Mouse (Mus musculus): ENCODE measurements around the gene Tmx2. TPM values are rescaled to one million over a fixed set of nuclear protein-coding genes. Genes with fewer than 3 reads are reported as not detected.
"Not testable (repeated sequence)": the region's sequence is repeated elsewhere in the genome, so short reads cannot be mapped to it uniquely, and the experiment has no call there.

Gene Tmx2
- total RNA-seq (2015) (75.6 and 78.6 TPM in 2 replicates), total RNA-seq (2017) (48.1 and 51.0 TPM in 2 replicates)

- no peak for ATAC-seq (replicated peaks; ENCODE audit: poor library complexity)
Observed at GRCm38 (mm10) chr2:84679016-84679415, at the start of gene Tmx2. TSS of gene Tmx2 (minus strand) at chr2:84679140.

DNA sequence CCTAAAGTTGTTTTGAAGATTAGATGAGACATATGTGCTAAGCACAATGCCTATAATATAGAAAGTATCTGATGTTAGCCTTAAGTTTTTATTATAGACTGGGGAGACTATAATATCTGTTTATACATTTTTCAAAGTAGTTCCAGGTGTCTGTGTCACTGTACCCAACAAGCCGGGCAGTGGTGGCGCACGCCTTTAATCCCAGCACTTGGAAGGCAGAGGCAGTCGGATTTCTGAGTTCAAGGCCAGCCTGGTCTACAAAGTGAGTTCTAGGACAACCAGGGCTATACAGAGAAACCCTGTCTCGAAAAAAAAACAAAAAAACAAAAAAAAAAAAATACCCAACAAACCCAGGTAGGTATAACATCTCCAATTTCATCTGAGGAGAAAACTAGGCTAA, 49.3 kb upstream of the Tmx2 start:
- not testable (repeated sequence) for ATAC-seq (replicated peaks; ENCODE audit: poor library complexity)

DNA sequence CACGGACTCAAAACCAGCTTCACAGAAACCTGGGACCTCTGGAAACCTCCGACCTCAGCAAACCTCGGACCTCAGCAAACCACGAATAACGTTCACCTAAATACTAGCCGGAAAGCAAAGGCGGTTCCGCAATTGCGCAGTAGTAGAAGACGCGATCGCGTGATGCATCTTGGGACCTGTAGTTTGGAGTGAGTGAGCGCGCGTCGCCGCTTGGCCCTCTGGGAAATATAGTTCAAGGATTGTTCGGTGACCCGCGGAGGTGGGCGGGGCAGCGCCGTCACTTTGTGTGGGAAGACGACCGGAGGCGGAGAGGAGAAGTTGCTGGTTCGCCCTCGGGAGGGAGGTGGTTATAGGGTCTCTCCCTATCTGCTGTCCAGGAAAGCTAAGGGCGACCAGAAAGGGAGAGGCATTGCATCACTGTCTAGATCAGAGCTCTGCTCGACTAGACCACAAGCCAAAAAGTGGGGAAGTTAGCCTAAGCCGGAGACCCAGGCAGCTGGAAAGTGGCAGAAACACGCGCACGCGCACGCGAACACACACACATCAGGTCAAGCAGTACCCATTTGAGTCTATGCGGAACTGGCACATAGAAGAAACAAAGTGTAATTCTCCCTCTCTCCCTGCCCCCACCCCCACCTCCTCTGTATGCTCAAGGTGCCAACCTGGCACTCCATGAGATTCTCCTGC, 48.4 kb upstream of the Tmx2 start, which contains the start of gene Clp1:
Gene Clp1, minus strand, starts transcription at position 179 of the 687 bp plus-strand sequence.
- peak; percentile 97 for ATAC-seq (replicated peaks; ENCODE audit: poor library complexity)

GRCm38 (mm10) chr2:84726716-84727115, 47.8 kb upstream of the Tmx2 start:
- ATAC-seq (replicated peaks; ENCODE audit: poor library complexity): no peak

DNA sequence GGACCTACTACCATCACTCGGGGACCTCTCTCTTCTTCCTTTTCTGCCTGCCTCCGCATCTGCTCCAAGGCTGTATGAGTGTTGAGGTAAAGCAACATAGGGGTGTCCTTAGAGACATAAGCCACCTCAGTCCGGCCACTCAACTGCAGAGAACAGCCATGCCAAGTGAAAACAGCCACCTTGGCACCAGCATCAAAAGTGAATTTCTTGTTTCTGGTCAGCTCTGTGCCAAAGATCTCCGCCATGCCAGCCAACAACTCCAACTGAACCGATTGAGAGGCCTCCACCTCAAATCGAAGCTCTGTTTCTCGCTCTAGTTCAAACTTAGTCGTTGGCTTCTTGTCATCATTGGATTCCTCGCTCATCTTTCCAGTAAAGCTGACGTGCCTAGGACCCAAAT, 46.8 kb upstream of the Tmx2 start:
- ATAC-seq (replicated peaks; ENCODE audit: poor library complexity): no peak

GRCm38 (mm10) chr2:84723856-84724255, 44.9 kb upstream of the Tmx2 start:
- ATAC-seq (replicated peaks; ENCODE audit: poor library complexity): no peak

DNA sequence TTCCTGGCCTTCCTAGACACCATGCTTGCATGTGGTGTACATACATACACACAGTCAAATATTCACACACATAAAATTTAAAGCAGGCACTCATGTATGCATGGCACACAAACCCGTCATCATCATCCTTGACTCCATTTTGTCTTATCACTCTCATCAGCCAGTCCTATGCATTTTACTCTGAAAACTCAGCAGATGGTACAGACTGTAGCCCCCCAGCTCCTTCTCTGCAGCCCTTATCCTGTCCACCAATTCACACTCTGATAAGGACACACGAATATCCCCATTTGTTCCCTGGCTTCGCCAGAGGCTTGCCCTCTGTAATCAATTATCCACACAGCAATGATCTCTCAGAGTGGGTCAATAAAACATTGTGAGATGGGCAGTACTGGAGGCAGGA, 42.2 kb upstream of the Tmx2 start:
- ATAC-seq (replicated peaks; ENCODE audit: poor library complexity): no peak

- no peak for ATAC-seq (replicated peaks; ENCODE audit: poor library complexity)
Observed at GRCm38 (mm10) chr2:84720718-84721117, 41.8 kb upstream of the Tmx2 start.

- no peak for ATAC-seq (replicated peaks; ENCODE audit: poor library complexity)
Observed at GRCm38 (mm10) chr2:84717357-84717756, 38.4 kb upstream of the Tmx2 start.

DNA sequence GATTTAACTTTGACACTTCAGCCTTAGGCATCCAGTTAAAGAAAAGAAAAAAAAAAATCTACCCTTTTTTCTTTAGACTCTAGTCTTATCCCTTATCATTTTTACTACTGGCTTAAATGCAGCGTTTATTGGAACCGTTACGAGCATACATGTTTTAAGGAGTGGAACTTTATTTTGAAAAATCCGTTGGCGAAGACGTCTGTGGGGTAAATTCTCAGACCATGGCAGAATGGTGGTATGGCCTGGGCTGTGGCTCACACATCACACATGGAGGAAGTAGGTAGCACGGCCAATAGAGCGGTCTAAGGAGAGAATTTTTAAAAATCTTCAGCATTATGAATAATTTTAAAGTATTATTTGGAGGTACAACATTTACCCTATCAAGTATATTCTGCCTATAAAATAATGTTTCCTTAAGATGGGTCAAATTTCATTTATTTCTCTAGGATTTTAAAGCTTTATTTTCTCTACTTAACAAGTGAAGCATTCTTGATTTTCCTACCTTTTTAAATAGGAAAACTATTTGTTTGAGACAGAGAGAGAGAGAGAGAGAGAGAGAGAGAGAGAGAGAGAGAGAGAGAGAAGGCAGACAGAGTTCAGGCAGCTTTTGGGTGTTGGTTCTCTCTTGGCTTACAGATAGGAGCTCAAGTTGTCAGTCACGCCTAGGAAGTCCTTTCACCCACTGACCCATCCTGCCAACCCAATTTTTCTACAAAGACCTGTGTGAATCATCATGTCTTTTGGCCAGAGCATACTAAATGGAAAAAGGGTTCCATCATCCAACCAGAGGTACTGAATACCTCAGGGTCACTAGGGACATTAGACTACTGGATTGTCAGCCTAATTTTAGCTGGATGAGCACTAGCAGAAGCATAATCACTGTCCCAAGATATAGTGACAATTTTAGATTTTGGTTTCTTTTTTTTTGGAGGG, 37.7 kb upstream of the Tmx2 start:
- ATAC-seq (replicated peaks; ENCODE audit: poor library complexity): no peak

DNA sequence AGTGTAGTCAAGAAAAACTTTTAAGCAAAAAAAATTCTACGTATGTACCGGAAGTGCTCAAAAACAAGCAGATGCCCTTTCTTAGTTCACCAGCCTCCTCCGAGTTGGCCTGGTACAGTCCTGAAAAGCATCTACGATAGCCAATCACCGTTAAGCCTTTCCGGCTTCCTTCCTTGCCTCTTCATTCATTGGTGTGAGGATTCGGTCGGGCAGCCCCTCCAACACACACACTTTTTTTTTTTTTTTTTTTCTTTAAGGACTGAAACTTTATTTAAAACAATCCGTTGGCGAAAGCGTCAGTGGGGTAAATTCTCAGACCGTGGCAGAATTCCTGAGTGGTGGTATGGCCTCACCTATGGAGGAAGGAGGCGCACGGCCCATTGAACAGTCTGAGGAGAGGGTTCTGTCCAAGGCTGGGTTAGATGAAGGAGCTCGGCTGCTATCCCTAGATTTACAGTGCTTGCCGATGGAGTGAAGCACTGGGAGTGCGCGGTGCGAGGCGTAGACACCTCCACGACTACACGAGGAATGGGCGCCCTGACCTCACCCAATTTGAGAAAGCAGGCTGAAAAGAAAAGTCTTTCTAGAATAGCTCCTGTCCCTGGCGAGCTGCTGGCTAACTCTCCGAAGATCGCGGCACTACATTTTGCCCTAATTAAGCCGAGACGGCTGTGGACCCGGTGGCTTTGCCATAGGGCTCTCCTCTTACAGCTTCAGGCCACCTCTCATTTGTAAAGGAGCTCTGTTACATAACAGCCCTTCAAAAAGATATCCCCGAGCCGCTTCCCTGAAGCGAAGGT, 36.8 kb upstream of the Tmx2 start:
- peak; percentile 82 for ATAC-seq (replicated peaks; ENCODE audit: poor library complexity)

DNA sequence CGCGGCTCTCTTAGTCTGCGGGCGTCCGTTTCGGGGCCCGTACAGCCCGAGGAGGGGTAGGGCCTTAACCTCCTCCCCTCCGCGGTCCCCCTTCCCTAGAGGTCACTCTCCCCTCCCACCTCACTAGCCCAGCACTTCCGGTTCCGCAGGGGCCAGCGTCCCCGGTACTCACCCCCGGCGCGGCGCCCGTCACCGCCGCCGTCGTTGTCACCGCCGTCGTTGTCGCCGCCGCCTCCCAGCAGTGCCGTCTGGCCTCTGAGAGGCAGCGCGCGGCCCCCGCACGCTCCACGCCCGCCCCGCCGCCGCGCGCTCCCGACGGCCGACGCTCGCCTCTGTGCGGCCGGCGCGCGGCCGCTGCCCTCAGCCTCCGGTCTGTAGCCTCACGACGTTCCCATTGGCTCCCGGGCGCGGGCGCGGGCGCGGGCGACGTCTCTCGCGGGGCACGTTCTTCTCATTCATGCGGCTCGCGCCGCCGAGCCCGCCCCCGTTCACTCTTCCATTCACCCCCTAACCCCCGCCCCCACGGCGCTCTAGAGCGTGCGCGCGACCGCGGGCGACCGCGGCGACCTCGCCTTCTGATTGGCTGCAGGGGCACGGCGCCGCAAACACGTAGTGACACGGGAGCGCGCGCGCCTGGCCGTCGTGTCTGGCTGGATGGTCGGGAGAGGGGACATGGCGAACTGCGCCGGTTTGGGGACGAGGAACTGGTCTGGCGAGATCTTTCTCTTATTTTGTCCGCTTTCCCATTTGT, 36.0 kb upstream of the Tmx2 start, which contains the start of gene Zdhhc5:
Gene Zdhhc5, minus strand, starts transcription at position 370 of the 751 bp plus-strand sequence.
- peak; percentile 80 for ATAC-seq (replicated peaks; ENCODE audit: poor library complexity)

DNA sequence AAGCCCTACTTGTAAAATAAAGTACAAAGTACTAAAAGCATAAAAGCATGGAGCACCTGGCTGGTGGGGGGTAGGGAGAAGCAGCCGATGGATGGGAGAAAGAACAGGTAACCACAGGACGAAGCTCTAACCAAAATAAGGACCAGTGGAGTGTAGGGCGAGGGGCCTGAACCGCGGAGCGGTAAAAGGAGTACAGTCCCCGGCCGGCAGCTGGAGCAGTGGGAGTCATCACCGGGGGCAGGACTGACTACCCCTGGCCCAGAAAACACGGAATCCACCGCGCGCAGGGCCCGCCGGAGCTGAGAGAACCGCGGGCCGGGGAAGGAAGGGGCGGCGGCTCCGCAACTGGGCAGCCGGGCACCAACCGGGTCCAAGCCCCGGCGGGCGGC, 35.5 kb upstream of the Tmx2 start:
- ATAC-seq (replicated peaks; ENCODE audit: poor library complexity): no peak

DNA sequence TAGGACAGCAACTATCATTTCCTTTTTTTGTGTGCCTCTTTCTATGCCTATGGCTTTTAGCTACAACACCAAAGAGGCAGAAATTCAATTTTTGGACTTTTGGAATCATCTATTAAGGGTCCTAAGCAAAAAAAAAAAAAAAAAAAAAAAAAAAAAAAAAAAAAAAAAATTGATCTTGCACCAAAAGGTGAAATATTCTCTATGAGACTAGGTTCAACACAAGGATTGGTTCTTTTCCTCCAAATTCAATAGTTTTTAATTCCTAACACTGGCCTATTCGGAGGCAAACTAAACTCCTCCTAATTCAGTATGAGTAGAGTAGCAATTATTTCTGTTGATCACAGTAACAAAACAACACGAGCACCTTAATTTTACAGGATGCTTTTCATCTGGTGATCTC, 33.0 kb upstream of the Tmx2 start:
- ATAC-seq (replicated peaks; ENCODE audit: poor library complexity): no peak

DNA sequence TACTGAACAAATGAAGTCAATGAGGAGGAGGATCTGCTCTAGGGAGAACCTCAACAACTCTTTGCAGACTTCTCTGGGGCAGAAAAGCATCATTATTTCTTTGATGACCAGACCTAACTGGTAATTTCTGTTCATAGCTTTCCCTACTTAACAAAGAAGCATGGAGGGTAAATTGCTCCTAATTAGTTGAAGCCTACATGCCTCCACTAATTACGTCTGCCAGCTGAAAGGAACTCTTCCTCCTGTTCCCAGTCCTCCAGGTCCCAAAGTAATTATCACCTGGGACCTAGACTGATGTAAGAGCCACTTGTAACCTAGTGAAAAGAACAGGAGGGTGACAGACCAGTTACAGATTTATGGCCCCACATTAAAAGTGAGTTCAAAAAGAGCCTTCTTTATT, 28.6 kb upstream of the Tmx2 start:
- ATAC-seq (replicated peaks; ENCODE audit: poor library complexity): no peak

- ATAC-seq (replicated peaks; ENCODE audit: poor library complexity): peak; percentile 64
Observed at GRCm38 (mm10) chr2:84705295-84705694, 26.4 kb upstream of the Tmx2 start.

GRCm38 (mm10) chr2:84704329-84704728, 25.4 kb upstream of the Tmx2 start:
- ATAC-seq (replicated peaks; ENCODE audit: poor library complexity): no peak

GRCm38 (mm10) chr2:84703497-84703896, 24.6 kb upstream of the Tmx2 start:
- ATAC-seq (replicated peaks; ENCODE audit: poor library complexity): peak; percentile 58; the same call in 1 of the 2 replicates

DNA sequence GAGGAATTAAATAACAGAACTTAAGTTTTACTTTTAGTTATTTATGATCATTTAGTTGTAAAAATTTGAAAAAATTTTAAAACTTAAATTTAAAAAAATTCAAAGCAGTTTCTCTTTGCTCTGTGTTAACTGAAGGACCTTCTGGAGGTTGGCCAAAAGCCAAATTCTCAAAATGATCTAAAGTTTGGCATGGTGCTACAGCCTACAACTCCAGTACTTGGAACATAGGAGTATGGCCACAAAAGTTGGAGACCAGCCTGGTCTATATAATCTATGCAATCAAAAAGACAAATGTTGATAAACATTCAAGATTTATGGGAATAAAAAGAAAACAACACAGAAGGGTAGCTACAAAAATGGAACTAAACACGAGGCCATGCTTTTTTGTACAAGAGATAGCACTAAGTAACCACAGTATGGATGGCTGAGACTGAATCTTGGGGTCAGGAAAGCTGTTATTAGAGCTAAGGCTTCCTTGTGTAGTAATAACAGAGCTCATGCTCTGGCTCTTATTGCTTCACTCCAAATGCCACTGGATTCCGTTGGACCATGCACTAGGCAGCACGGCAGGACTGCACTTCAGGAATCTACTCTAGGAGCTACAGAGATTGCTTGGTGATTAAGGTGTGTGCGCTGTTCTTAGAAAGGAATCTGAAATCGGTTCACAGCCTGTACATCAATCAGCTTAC, 16.2 kb upstream of the Tmx2 start:
- ATAC-seq (replicated peaks; ENCODE audit: poor library complexity): no peak

DNA sequence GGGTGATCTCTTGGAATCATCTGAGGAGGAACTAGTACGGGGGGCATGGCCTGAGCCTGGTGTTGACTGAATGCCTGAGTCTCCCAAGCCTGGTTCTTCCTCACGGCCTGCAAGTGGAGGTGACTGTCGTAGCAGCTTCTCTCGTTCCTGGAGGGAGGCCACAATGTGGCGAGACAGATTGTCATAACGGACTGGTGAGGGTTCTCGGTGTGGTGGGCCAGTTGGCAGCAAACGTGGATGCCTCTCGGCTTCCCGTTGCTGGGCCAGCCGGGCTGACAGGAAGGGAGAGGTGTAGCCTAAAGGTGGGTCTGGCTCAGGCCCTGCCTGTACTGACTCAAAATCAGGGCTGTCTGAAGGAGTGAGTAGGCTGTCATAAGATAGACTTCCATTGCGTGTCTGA, 11.1 kb upstream of the Tmx2 start:
- ATAC-seq (replicated peaks; ENCODE audit: poor library complexity): no peak

Data from megakaryocyte progenitor cell, adult 5-6 weeks (primary cell).